Mouse (Mus musculus) left cerebral cortex, adult 9 months (tissue): ENCODE measurements around the gene Ttc30a1.

Experiments
- DNase-seq, 2 experiments: peaks; one replicate each; pipeline ENCODE4 v3.0.0; 2022; ENCODE audit warnings: low spot score in 2 of 2

Gene Ttc30a1

GRCm38 (mm10) chr2:75981440-75982081, at the start of gene Ttc30a1:
Ttc30a1 (minus strand) TSS chr2:75981967.
- DNase-seq = peak; percentile 73 to 81

GRCm38 (mm10) chr2:76030080-76030479, 48.3 kb upstream of the Ttc30a1 start:
- DNase-seq = peak; percentile 38 to 86

- DNase-seq = peak in 1 of 2 experiments; percentile 14
These were observed 47.5 kb upstream of the Ttc30a1 start for GRCm38 (mm10) chr2:76029081-76029901.

- DNase-seq = no peak
These were observed 35.1 kb upstream of the Ttc30a1 start for GRCm38 (mm10) chr2:76016890-76017289.

GRCm38 (mm10) chr2:76016136-76016535, 34.4 kb upstream of the Ttc30a1 start:
- DNase-seq = no peak

GRCm38 (mm10) chr2:76015460-76015859, 33.7 kb upstream of the Ttc30a1 start:
- DNase-seq = no peak

- no peak for DNase-seq
These were observed 32.9 kb upstream of the Ttc30a1 start for GRCm38 (mm10) chr2:76014659-76015058.

- DNase-seq = no peak
These were observed 24.4 kb upstream of the Ttc30a1 start for GRCm38 (mm10) chr2:76006194-76006593.

GRCm38 (mm10) chr2:76002899-76003298, 21.1 kb upstream of the Ttc30a1 start:
- DNase-seq = no peak

GRCm38 (mm10) chr2:76001392-76001791, 19.6 kb upstream of the Ttc30a1 start:
- DNase-seq = peak in 1 of 2 experiments; percentile 59

GRCm38 (mm10) chr2:75999636-76000035, 17.9 kb upstream of the Ttc30a1 start:
- no peak for DNase-seq

- no peak for DNase-seq
These were observed 16.9 kb upstream of the Ttc30a1 start for GRCm38 (mm10) chr2:75998692-75999091.

GRCm38 (mm10) chr2:75997726-75998125, 16.0 kb upstream of the Ttc30a1 start:
- no peak for DNase-seq

- no peak for DNase-seq
These were observed 13.1 kb upstream of the Ttc30a1 start for GRCm38 (mm10) chr2:75994841-75995240.

GRCm38 (mm10) chr2:75991581-75992205, 9.9 kb upstream of the Ttc30a1 start:
- DNase-seq = no peak

GRCm38 (mm10) chr2:75990885-75991539, 9.2 kb upstream of the Ttc30a1 start:
- peak in 1 of 2 experiments; percentile 41 for DNase-seq

- no peak for DNase-seq
These were observed 7.9 kb upstream of the Ttc30a1 start for GRCm38 (mm10) chr2:75989694-75990093.

- no peak for DNase-seq
These were observed 7.1 kb upstream of the Ttc30a1 start for GRCm38 (mm10) chr2:75988779-75989363.

GRCm38 (mm10) chr2:75988378-75988777, 6.6 kb upstream of the Ttc30a1 start:
- DNase-seq = no peak

- DNase-seq = no peak
These were observed 6.0 kb upstream of the Ttc30a1 start for GRCm38 (mm10) chr2:75987739-75988138.

GRCm38 (mm10) chr2:75985124-75985523, 3.4 kb upstream of the Ttc30a1 start:
- DNase-seq = peak; percentile 46 to 76

- no peak for DNase-seq
These were observed 2.1 kb upstream of the Ttc30a1 start for GRCm38 (mm10) chr2:75983847-75984246.
